Mouse (Mus musculus) bone marrow macrophage, adult 2 months (primary cell): ENCODE results near the gene Sp2.

Experiments used
- CTCF ChIP-seq: IDR thresholded peaks from 2 replicates; pipeline ENCODE4 v1.5.1; 2012; ENCODE audit warnings: low read depth, mild to moderate bottlenecking, low read length, moderate library complexity
- POLR2A ChIP-seq: IDR thresholded peaks from 2 replicates; pipeline ENCODE4 v1.6.1; 2012; ENCODE audit warnings: mild to moderate bottlenecking, low read depth, low read length, borderline replicate concordance

GRCm38 (mm10) chr11:96995031-96995430 lies 12.3 kb upstream of the Sp2 start:
- TF ChIP-seq POLR2A (no peak), CTCF (no peak)
